In genomic region chr13:18281084-18281483, GRCm38 (mm10) we compare ENCODE assay signal across 9 mouse cellular contexts.
A peak's percentile ranks its signal among the peaks of the same experiment; 100 is the strongest.
DNase-seq lines count a peak whose midpoint lies in the region; ATAC-seq lines count a peak whose summit lies in the region.
"Had no signal": no experiment of that assay in that cellular context is flagged by ENCODE, and none has a peak within 500 bp of the region (broad histone marks: within the 10 kb centered on the region; RNA-seq: fewer than 3 reads in every experiment).

No protein-coding gene starts in this region.

- H3K9me3 ChIP-seq in neural tube, embryonic 15.5 days (replicated peaks), result no peaks in the 10 kb centered on the region
- H3K9me3 ChIP-seq: lung, embryonic 15.5 days had no signal

- intact Hi-C loops in left cerebral cortex, postnatal 14 days (cut with DNase I), result no loop called here
- intact Hi-C loops in heart, postnatal 10 days (cut with DNase I), result no loop called here
- intact Hi-C loops in gastrocnemius, postnatal 36 days (cut with DNase I), result no loop called here

- peak overlapping the region; percentile 63 for H3K27ac ChIP-seq in neural tube, embryonic 15.5 days (replicated peaks)
- H3K27ac ChIP-seq: lung, embryonic 15.5 days had no signal

- no peaks in the 10 kb centered on the region for H3K27me3 ChIP-seq in neural tube, embryonic 15.5 days (replicated peaks)
- H3K27me3 ChIP-seq: lung, embryonic 15.5 days had no signal

- H3K4me1 ChIP-seq in neural tube, embryonic 15.5 days, result peaks cover 7% of the 10 kb centered on the region
- H3K4me1 ChIP-seq: lung, embryonic 15.5 days had no signal

- H3K9ac ChIP-seq in neural tube, embryonic 15.5 days (replicated peaks), result no peak overlapping the region
- H3K9ac ChIP-seq: lung, embryonic 15.5 days had no signal

- no peak overlapping the region for H3K4me2 ChIP-seq in neural tube, embryonic 15.5 days
- H3K4me2 ChIP-seq: lung, embryonic 15.5 days had no signal

- WGBS in neural tube, embryonic 15.5 days, result 10% methylated on average over 3 of the region's 3 CpGs

- H3K4me3 ChIP-seq in neural tube, embryonic 15.5 days (replicated peaks), result no peak overlapping the region
- H3K4me3 ChIP-seq: lung, embryonic 15.5 days had no signal

- peak; percentile 2 for DNase-seq in embryo, embryonic 11.5 days (ENCODE audit: low read depth, low spot score)
- peak; percentile 20 to 36 for DNase-seq in frontal cortex, postnatal 10 days (ENCODE audit: low spot score in 2 of 2)
- DNase-seq in left cerebral cortex, postnatal 14 days (ENCODE audit: low spot score in 2 of 2), result peak; percentile 46 to 68
- no peak for DNase-seq in thymus, postnatal 0 days (ENCODE audit: low spot score)
- DNase-seq in adrenal gland, adult 18-20 months (ENCODE audit: low spot score in 2 of 2), result no peak
- DNase-seq in heart, postnatal 10 days, result no peak
- no peak for DNase-seq in gastrocnemius, postnatal 36 days

- ATAC-seq in neural tube, embryonic 15.5 days (ENCODE audit: low FRiP score), result peak; percentile 86

- H3K36me3 ChIP-seq in neural tube, embryonic 15.5 days, result no peaks in the 10 kb centered on the region
- H3K36me3 ChIP-seq: lung, embryonic 15.5 days had no signal

Comparison
In these comparisons a context has a peak if more than half of its experiments do, and no peak if none do; other contexts are left out.
1. DNase-seq: peak in embryo, embryonic 11.5 days (single experiment), frontal cortex, postnatal 10 days (2 of 2) and left cerebral cortex, postnatal 14 days (2 of 2); none in thymus, postnatal 0 days (single experiment), adrenal gland, adult 18-20 months (0 of 2), heart, postnatal 10 days (0 of 2) and gastrocnemius, postnatal 36 days (0 of 2).